Mouse (Mus musculus) layer of hippocampus, postnatal 25 days (tissue): ENCODE measurements around the gene Scaf4. TPM values are rescaled to one million over a fixed set of nuclear protein-coding genes. Genes with fewer than 3 reads are reported as not detected.
A peak's percentile ranks its signal among the peaks of the same experiment; 100 is the strongest.

ENCODE experiments used
- DNase-seq, 2 experiments: peaks; one replicate each; pipeline ENCODE4 v3.0.0; 2022; ENCODE audit warnings: mixed read lengths in 2 of 2, low spot score in 1 of 2; ENCODE audit errors: extremely low spot score in 1 of 2
- total RNA-seq, 2 experiments: library from RNA; stranded (reverse); gene quantifications; 2 replicates each; pipeline ENCODE4 v1.2.3; 2021

The Scaf4 gene
- total RNA-seq, 2 experiments from 2014 or later = 39.5 to 56.4 TPM

DNA sequence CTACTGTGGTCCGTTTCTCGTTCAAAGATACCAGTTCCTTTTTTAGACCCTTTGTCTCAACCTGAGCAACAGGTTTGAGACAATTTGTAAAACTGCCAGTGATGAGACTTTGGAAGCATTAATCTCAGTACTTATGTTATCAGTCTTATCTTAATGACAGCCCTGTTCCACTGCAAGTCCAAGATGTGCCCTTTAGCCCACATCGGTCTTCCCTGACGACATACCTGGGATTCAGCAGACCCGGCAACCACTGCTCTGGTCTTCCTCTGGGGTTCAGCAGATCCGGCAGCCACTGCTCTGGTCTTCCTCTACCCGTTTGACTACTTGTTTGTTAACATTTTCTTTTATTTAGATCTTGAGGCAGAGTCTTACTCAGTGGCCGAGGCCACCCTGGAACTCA lies 72.5 kb downstream of the Scaf4 start:
- no peak for DNase-seq

DNA sequence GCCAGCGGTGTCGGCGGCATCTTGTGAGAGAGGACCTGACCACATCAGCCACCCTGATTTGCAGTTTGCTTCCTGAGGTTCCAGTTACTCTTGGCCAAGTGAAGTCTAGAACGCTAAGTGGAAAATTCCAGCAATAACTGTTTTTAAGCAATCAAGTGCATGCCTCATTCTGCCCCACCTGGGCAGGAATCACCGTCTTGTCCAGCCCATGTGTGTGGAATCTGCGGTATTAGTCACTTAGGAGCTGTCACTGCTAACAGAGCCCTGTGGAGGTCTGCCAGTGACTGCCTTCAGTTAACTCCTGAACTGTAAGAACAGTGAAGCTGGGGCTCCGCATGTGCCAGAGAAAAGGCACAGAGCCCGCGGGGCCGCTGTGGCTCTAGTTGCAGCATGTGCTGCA lies 73.6 kb downstream of the Scaf4 start:
- no peak for DNase-seq

DNA sequence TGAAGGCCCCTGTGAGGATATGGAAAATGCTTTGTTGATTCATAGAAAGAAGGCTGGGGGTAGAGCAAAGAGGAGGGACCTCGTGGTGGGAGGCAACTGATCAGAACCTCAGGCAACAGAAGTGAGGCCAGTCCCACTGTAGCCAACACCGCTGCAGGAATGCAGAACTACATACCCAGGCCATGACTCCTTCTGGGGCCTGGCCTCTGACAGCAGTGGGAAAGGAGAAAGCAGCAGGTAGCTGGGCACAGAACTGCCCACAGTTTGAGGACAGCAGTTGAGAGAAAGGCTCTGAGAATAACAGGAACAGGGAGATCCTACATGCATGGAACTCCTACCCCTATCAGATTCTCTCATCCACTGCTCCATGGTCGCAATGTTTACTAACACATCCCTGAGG lies 75.3 kb downstream of the Scaf4 start:
- no peak for DNase-seq

DNA sequence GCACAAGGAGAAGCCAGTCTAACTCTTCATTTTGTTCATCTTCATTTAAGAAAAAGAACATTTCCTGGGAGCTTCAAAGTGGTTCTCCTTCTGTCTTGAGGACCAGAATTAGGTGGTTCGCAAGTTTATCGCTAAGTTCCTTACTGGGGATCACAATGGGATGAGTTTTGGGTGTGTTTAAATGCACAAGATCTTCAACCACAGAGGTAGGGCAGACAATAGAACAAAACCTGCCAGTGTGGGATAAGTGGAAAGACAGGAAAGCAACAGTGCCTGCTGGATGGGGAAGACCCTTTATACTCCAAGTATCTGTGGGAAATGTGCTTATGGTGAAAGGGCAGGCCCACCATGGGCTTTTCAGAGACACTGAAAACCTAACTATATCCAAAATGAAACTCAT lies 79.4 kb downstream of the Scaf4 start:
- DNase-seq = no peak

DNA sequence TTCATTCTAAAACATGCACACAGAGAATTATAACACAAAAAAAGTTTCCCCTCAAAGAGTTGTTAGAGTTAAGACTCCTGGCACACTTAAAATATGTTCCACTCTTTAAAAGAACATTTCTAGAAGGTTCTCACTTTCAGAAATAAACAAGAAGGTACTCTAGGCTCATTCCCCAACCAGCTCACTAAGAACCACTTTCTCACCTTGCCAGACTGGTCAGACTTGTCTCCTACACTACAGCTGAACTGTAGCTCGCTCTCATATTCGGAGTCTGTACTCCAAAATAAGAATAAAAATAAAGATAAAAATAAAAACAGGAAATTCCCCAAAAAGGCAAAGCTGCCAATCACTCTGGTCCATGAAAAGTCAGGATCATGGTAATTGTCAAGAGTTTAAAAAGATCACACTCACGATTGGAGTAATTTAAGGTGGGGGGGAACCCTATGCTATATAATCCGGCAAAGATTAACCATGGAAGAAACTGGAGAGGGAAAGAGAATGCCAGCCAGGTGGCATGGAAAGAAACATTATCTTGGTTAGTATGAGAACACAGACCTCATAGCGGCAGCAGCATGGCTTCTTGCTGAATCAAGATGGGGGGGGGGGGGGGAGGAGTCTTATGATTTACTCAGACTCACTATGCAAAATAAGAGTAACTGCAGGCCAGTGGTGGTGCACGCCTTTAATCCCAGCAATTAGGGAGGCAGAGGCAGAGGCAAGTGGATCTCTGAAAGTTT lies 80.9 kb downstream of the Scaf4 start:
- no peak for DNase-seq

DNA sequence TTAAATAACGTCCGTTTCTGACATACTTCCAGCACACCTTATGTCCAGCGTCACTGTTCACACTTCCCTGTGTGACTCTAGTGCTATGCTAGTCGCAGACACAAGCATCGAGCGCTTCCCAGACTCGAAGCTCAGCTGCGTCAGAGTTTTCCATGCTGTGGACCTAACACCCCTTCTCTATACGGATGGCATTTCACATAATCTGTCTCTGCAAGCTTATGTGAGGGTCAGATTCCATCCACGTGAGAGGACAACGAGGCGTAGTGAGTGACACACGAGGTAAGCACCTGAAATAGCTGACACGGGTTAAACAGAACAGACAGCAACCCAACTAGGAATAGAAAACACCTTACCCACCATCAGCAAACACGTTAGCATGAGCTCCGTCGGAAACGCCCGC lies 82.2 kb downstream of the Scaf4 start:
- DNase-seq = no peak

DNA sequence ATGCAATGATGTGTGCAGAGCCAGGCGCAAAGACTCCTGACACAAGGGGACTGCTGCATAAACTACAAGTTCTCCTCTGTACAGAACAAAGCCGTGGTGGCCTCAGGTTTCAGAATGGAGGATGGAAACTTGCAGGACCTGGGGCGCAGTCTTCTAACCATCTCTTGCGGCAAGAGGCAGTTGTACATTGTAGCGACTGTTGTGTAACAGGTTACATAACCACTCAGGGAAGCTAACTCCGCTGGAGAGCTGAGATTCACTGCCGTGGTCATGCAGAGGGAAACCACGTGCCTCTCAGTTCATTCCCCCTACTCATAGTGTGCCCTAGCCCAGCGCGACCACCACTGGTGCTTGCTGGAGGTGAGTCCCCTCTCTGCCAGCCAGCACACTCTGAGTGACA lies 85.1 kb downstream of the Scaf4 start:
- no peak for DNase-seq

DNA sequence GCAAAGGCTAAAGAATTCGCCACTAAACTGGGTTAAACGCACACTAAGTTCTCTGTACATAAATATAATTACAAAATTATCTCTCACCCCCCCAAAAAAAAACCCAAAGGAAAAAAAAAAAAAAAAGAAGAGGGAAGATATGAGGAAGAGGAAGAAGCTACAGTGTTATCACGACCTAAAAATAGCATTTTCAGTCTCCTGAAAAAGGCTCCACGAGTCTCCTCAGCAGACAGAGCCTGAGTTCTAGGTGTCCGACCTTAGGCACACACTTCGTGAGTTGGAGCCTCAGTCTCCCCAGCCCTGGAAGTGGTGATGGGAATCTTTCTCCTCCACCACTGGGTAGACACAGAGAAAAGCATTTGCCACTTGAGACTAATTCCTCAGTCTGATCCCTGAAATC lies 85.7 kb downstream of the Scaf4 start:
- DNase-seq = no peak

DNA sequence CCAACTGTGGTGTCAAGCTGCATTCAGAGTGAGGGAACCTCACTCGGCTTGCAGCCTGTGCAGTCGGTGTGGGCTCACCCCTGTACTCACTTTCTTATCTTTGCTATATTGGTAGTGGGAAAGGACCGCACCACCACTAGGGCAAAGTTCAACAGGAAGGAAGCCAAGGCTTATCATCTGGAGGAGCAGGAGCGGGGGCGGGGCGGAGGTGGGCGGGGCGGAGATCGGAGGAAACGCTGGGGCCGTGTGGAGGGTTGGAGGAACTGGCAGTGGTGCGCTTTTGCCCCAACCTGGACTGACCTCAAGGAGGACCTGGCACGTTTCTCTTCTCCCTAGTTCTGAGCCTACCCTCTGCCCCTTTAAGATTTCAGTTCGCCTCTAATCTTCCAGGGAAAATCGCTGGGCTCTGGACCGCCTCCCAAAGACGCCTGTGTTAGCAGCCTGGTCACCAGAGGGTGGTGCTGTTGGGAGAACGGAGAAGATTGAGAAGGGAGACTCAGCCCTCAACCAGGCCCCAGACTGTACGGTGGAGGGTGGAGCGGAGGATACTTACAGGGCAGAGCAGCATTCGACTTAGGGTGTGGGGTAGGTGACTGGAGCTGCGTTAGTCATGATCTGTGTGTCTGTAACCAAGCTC lies 86.8 kb downstream of the Scaf4 start:
- peak in 1 of 2 experiments; percentile 60 for DNase-seq

DNA sequence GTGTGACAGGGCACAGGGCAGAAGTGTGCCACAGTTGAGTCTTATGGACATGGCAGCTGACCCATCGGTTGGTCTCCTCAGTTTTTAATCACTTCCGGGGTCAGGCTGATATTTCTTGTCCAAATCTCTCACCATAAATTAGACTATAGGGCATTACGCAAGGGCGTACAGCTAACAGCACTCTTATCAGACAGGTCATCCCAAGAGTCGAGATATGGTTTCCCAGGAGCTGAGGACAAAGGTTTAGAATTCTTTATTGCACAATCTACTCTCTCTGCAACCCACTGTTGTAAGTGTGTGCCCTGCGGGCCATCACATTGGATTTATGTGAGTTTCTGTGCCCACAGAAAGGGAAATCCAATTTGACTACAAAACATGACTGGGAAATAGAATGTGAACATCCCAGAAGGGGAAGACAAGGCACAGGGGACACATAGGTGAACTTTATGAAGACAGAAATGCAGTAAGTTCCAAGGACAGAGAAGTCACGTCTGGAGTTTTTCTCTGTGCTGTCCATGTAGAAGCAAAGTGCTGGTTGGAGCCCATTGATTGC lies 87.5 kb downstream of the Scaf4 start:
- no peak for DNase-seq

DNA sequence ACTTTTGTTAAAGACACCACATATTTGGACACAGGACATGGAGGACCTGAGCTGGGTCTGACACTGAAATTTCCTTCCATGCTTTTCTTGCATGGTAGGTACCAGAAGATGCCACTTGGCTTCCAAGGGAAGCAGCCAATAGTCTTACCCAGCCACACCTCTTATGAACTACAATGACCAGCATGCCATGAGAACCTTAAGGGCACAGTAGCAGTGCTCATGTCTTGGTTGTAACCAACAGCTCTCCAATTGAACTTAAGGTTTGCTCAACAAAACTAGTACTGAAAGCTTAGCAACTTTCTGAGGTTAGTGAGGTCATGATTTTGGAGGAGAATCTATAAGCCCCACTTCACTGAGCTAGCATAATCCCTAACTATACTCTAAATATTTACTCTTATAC lies 90.6 kb downstream of the Scaf4 start:
- no peak for DNase-seq

DNA sequence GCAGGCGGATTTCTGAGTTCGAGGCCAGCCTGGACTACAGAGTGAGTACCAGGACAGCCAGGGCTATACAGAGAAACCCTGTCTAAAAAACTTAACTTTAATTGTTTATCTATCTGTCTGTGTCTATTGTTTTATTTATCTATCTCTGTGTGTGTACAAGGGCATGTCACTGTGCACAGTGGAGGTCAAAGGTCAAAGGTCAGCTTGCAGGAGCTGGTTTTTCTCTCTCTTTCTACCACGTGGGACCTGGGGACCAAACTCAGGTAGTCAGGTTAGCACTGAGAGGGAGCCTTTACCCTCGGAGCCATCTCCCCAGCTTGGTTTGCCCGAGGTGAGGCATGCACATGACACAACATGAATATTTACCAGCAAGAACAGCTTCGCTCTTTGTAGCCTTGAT lies 93.0 kb downstream of the Scaf4 start:
- DNase-seq = no peak

DNA sequence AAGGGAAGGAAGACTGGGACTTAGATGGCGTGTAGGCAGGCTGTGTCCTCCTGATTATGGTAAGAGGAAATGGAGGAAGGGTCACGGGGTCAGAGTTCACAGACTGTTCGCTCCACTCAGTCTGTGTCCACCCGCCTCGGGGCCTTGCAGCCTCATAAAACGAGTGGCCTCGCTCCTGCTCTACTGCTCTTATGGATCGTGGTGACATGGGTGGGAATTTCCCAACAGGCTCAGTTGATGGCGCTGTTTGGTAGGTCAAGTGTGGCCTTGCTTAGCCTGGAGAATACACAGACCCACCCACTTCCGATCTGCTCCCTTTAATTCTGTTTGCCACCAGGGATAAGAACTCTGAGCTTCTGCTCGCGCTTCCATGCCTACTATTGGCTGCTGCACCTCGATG lies 96.8 kb downstream of the Scaf4 start:
- DNase-seq = no peak

DNA sequence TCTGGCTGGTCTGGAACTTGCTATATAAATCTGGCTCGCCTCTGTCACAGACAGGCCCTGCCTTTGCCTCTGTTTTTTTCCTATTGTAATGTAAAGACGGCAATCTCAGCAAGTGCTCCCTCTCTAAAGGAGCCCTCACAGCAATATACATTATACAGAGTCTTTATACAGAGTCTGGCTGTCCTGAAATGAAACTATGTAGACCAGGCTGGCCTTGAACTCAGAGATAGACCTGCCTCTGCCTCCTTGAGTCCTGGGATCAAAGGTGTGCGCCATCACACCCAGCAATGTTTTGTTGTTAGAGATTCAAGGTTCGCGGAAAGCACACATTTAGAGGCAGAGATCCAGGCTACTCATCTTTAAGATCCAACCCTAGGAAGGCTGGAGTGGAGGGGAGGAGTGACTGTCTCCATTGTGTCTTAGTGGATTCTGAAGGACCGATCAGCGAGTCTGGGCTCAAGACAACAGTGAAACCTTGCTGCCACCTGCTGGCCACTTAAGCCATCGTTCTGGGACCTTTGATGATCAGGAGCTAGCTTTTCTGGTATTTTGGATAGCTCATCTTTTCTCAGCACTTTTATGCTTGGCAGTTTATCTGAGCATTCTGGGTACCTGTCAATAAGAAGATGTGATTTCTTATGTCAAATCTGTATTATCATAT lies 98.2 kb downstream of the Scaf4 start:
- peak; percentile 60 to 93 for DNase-seq

DNA sequence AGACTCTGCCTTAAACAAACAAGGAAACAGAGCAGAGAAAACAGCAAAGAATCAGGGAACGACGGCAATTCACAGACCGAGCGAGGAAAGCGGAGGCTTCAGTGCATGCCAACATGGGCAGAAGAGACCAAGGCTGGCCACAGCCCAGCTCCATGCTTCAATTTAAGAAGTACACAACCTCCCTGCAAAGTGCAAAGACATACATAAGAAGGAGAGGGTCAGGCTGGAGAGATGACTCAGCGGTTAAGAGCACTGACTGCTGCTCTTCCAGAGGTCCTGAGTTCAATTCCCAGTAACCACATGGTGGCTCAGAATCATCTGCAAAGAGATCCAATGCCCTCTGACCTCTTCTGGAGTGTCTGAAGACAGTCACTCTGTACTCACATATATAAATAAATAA lies 100.2 kb downstream of the Scaf4 start:
- no peak for DNase-seq

DNA sequence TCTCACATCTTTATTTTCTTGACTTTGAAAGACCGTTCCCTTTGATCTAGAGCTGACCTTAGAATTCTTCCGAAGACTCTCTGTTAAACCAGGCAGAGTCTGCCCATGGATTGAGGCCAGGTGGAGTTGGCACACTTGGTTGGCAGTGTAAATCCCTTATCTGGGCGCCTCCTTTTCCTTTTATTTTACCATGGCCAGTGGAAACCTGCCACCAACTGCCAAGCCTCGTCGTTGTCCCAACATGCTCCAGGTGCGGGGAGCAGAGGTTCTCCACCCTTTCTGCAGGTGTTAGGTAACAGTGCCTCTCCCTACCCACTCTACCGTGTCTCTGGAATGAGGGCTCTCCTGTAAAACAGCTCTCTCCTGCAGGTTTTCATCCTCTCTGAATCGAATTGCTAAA lies 102.6 kb downstream of the Scaf4 start:
- no peak for DNase-seq

DNA sequence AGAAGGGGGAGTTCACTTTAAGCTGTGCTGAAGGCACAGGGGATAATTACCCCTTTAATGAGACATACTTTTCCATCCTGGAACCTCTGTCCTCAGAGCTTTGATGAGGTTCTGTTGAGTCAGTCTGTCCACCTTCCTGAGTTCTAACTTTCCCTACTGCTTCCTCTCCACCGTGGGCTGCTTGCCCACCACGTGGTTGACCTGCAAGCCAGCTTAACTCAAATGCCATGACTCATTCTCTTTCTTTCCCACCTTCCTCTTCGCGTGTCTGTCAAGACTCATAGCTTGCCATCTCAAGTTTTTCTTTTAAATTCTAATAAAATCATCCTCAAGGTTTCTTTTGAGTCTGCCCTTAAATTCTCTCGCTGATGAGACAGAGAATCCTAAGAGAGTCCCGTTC lies 103.3 kb downstream of the Scaf4 start:
- DNase-seq = no peak

DNA sequence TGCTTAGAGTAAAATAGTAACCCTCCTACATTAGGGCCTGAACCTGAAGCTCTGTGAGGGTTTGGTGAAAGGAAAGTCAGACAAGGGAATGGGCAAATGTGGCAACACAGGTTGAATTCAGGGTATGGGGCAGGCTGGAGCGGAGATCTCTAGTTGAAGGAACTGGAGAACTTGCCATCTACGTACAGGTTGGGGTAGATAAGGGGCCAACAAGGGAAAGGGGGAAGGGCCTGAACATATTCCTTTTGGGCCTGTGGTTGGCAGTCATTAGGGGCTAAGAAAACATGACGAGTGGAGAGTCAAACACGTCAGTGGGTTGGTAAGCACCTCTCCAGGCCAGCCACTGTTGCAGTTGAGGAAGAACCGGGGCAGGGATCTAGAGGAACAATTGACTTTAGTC lies 104.4 kb downstream of the Scaf4 start:
- no peak for DNase-seq

DNA sequence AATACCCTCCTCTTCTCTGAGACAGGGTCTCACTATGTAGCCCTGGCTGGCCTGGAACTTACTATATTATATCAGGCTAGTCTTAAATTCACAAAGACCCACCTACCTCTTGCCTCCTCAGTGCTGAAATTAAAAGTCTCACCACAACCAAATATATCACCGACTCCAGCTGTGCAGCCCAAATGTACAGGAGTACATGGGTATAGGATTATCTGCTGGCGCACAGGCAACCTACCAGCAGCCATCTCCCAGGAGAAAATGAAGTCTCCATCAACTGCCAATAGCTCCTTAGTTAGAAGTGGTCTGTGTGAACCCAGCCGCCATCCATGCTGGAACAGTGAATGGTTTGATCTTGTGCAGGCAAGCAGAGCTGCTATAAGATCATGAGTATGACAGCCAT lies 105.9 kb downstream of the Scaf4 start:
- no peak for DNase-seq

DNA sequence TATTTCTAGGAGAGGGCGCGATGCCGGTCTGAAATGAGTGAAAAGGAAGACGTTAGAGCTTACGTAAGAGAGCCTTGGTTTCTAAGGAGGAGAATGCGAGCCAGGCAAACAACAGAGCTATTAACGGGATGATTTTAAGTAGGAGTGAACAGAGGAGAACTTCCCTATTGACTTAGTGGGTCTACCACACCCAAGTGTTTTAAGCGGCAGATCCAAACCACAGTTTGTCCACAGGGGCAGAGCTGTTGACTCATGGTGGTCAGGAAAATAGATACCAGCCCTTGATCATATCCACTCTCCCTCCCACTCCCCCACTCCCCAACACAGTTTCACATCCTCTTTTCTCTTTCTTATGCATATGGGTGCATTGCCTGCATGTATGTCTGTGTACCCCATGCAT lies 106.9 kb downstream of the Scaf4 start:
- DNase-seq = no peak

DNA sequence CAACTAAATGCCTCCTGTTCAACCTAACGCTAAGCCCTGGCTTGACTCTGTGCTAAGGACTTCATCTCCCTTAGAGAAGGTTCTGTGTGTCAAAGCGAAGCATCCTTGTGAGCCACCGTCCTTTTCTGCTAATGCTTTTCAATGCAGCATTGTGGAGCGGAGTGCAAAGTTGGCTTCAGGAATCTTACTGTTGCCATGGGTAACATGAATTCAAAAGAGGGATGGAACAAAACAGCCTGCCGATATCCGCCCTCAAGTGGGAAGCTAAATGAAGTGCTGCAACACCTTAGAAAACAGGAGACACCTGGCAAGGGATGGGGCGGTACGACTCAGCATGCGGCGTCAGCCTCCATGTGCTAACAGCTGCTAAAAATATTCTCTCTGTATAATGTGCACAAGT lies 107.8 kb downstream of the Scaf4 start:
- no peak for DNase-seq
